Mouse (Mus musculus) MEL (cell line): ENCODE data around the gene Qdpr. TPM values are rescaled to one million over a fixed set of nuclear protein-coding genes. Genes with fewer than 3 reads are reported as not detected.
A peak's percentile ranks its signal among the peaks of the same experiment; 100 is the strongest.

ENCODE experiments used
- DNase-seq: peaks from one replicate; pipeline ENCODE4 v3.0.0; 2011; ENCODE audit warnings: low read depth, low spot score
- H3K27ac ChIP-seq: 2 replicates; pipeline ENCODE4 v1.5.1; 2012; ENCODE audit warnings: low read depth, mild to moderate bottlenecking, control low read depth, low read length, moderate library complexity; ENCODE audit not compliant: control insufficient read depth
- H3K27me3 ChIP-seq, 2 experiments: fragments of 150-350 bp in 1 of 2; sonication (generic) in 1 of 2; 2 replicates each; pipeline ENCODE4 v1.6.1; 2012; ENCODE audit warnings: low read length in 2 of 2, mild to moderate bottlenecking in 2 of 2, improper control_type of control experiment in 1 of 2, moderate library complexity in 1 of 2; ENCODE audit not compliant: insufficient read depth in 2 of 2, control insufficient read depth in 1 of 2
- H3K36me3 ChIP-seq, 2 experiments: 2 replicates each; pipeline ENCODE4 v1.6.1; 2012 to 2014; ENCODE audit warnings: low read length in 2 of 2, improper control_type of control experiment in 1 of 2, inconsistent platforms in 1 of 2, mild to moderate bottlenecking in 1 of 2; ENCODE audit not compliant: insufficient read depth in 2 of 2, control insufficient read depth in 1 of 2
- H3K4me1 ChIP-seq, 2 experiments: fragments of 150-350 bp in 1 of 2; sonication (generic) in 1 of 2; 2 replicates each; pipeline ENCODE4 v1.6.1; 2012; ENCODE audit warnings: low read length in 2 of 2, improper control_type of control experiment in 1 of 2, mild to moderate bottlenecking in 1 of 2; ENCODE audit not compliant: insufficient read depth in 2 of 2, control insufficient read depth in 1 of 2
- H3K4me3 ChIP-seq, 2 experiments: fragments of 150-350 bp in 1 of 2; sonication (generic) in 1 of 2; 2 replicates each; pipeline ENCODE4 v1.5.1; 2012; ENCODE audit warnings: low read depth in 2 of 2, low read length in 2 of 2, mild to moderate bottlenecking in 2 of 2, moderate library complexity in 2 of 2, control low read depth in 1 of 2, improper control_type of control experiment in 1 of 2; ENCODE audit not compliant: control insufficient read depth in 1 of 2, insufficient read depth in 1 of 2
- H3K79me2 ChIP-seq: 2 replicates; pipeline ENCODE4 v1.6.1; 2012; ENCODE audit warnings: mild to moderate bottlenecking, low read length, moderate library complexity; ENCODE audit not compliant: control insufficient read depth, poor library complexity, insufficient read depth
- H3K9ac ChIP-seq: 2 replicates; pipeline ENCODE4 v1.6.1; 2012; ENCODE audit warnings: low read depth, mild to moderate bottlenecking, control low read depth, low read length, moderate library complexity; ENCODE audit not compliant: control insufficient read depth, poor library complexity, severe bottlenecking
- H3K9me3 ChIP-seq: fragments of 150-350 bp; sonication (generic); replicated peaks from 2 replicates; pipeline ENCODE4 v1.6.1; 2012; ENCODE audit warnings: mild to moderate bottlenecking, low read length, improper control_type of control experiment, moderate library complexity; ENCODE audit not compliant: insufficient read depth
- BHLHE40 ChIP-seq: IDR thresholded peaks from 2 replicates; pipeline ENCODE4 v1.6.1; 2012; ENCODE audit warnings: low read depth, mild to moderate bottlenecking, inconsistent platforms, low read length, improper control_type of control experiment, borderline replicate concordance
- CHD2 ChIP-seq: IDR thresholded peaks from 2 replicates; pipeline ENCODE4 v1.6.1; 2011; ENCODE audit warnings: low read length, improper control_type of control experiment
- CTCF ChIP-seq, 3 experiments: IDR thresholded peaks in 2 of 3; conservative IDR thresholded peaks in 1 of 3; 2 replicates each; pipeline ENCODE4 v1.5.1; 2011 to 2012; ENCODE audit warnings: low read length in 3 of 3, low read depth in 2 of 3, mild to moderate bottlenecking in 2 of 3, improper control_type of control experiment in 1 of 3, inconsistent platforms in 1 of 3, mixed read lengths in 1 of 3, moderate library complexity in 1 of 3; ENCODE audit not compliant: control insufficient read depth in 1 of 3, insufficient read depth in 1 of 3, poor library complexity in 1 of 3, severe bottlenecking in 1 of 3
- ELF1 ChIP-seq: IDR thresholded peaks from 2 replicates; pipeline ENCODE4 v1.6.1; 2014; ENCODE audit warnings: low read depth, mild to moderate bottlenecking, inconsistent platforms, low read length, improper control_type of control experiment, moderate library complexity
- EP300 ChIP-seq, 2 experiments: IDR thresholded peaks; 2 replicates each; pipeline ENCODE4 v1.6.1; 2011; ENCODE audit warnings: improper control_type of control experiment in 2 of 2, low read length in 2 of 2, low read depth in 1 of 2, mild to moderate bottlenecking in 1 of 2
- ETS1 ChIP-seq: IDR thresholded peaks from 2 replicates; pipeline ENCODE4 v1.6.1; 2012; ENCODE audit warnings: low read depth, mild to moderate bottlenecking, inconsistent platforms, low read length, improper control_type of control experiment, moderate library complexity
- GATA1 ChIP-seq: IDR thresholded peaks from 2 replicates; pipeline ENCODE4 v1.6.1; 2011; ENCODE audit warnings: low read depth, low read length, improper control_type of control experiment
- HCFC1 ChIP-seq: IDR thresholded peaks from 2 replicates; pipeline ENCODE4 v1.6.1; 2012; ENCODE audit warnings: low read depth, mild to moderate bottlenecking, inconsistent platforms, low read length, improper control_type of control experiment, moderate library complexity
- JUND ChIP-seq: IDR thresholded peaks from 2 replicates; pipeline ENCODE4 v1.6.1; 2011; ENCODE audit warnings: low read depth, mild to moderate bottlenecking, improper control_type of control experiment, low read length
- KAT2A ChIP-seq: conservative IDR thresholded peaks from 2 replicates; pipeline ENCODE4 v1.6.1; 2012; ENCODE audit warnings: low read depth, low read length, improper control_type of control experiment, inconsistent platforms
- MAX ChIP-seq: IDR thresholded peaks from 2 replicates; pipeline ENCODE4 v1.6.1; 2011; ENCODE audit warnings: low read length, improper control_type of control experiment
- MAZ ChIP-seq: IDR thresholded peaks from 2 replicates; pipeline ENCODE4 v1.6.1; 2012; ENCODE audit warnings: low read depth, mild to moderate bottlenecking, inconsistent platforms, low read length, improper control_type of control experiment
- MEF2A ChIP-seq: IDR thresholded peaks from 2 replicates; pipeline ENCODE4 v1.6.1; 2014; ENCODE audit warnings: low read depth, mild to moderate bottlenecking, inconsistent platforms, low read length, improper control_type of control experiment; ENCODE audit not compliant: poor library complexity, insufficient replicate concordance, severe bottlenecking; ENCODE audit errors: extremely low read depth
- MXI1 ChIP-seq: IDR thresholded peaks from 2 replicates; pipeline ENCODE4 v1.6.1; 2011; ENCODE audit warnings: mild to moderate bottlenecking, low read depth, low read length, improper control_type of control experiment
- MYB ChIP-seq: IDR thresholded peaks from 2 replicates; pipeline ENCODE4 v1.6.1; 2011; ENCODE audit warnings: mild to moderate bottlenecking, low read depth, low read length, improper control_type of control experiment
- NELFE ChIP-seq: IDR thresholded peaks from 2 replicates; pipeline ENCODE4 v1.6.1; 2011; ENCODE audit warnings: low read depth, low read length, improper control_type of control experiment
- NRF1 ChIP-seq: IDR thresholded peaks from 2 replicates; pipeline ENCODE4 v1.6.1; 2014; ENCODE audit warnings: low read depth, mild to moderate bottlenecking, inconsistent platforms, low read length, improper control_type of control experiment, moderate library complexity; ENCODE audit not compliant: poor library complexity, insufficient read depth, severe bottlenecking
- POLR2A ChIP-seq, 2 experiments: IDR thresholded peaks; 2 replicates each; pipeline ENCODE4 v1.6.1; 2011 to 2012; ENCODE audit warnings: low read length in 2 of 2, mild to moderate bottlenecking in 2 of 2, control low read depth in 1 of 2, improper control_type of control experiment in 1 of 2, low read depth in 1 of 2, moderate library complexity in 1 of 2; ENCODE audit not compliant: control insufficient read depth in 1 of 2, insufficient read depth in 1 of 2, poor library complexity in 1 of 2
- POLR2AphosphoS2 ChIP-seq: IDR thresholded peaks from 2 replicates; pipeline ENCODE4 v1.6.1; 2011; ENCODE audit warnings: low read length, improper control_type of control experiment
- RCOR1 ChIP-seq: IDR thresholded peaks from 2 replicates; pipeline ENCODE4 v1.6.1; 2012; ENCODE audit warnings: low read depth, mild to moderate bottlenecking, inconsistent platforms, low read length, improper control_type of control experiment
- SIN3A ChIP-seq: IDR thresholded peaks from 2 replicates; pipeline ENCODE4 v1.6.1; 2012; ENCODE audit warnings: low read length, improper control_type of control experiment, inconsistent platforms
- TAL1 ChIP-seq: IDR thresholded peaks from 2 replicates; pipeline ENCODE4 v1.6.1; 2012; ENCODE audit warnings: mild to moderate bottlenecking, inconsistent platforms, low read length, moderate library complexity, mixed read lengths
- TBP ChIP-seq: IDR thresholded peaks from 2 replicates; pipeline ENCODE4 v1.8.0; 2011; ENCODE audit warnings: low read depth, low read length, improper control_type of control experiment
- TCF12 ChIP-seq: IDR thresholded peaks from 2 replicates; pipeline ENCODE4 v1.6.1; 2014; ENCODE audit warnings: low read depth, mild to moderate bottlenecking, inconsistent platforms, low read length, improper control_type of control experiment, moderate library complexity
- ZKSCAN1 ChIP-seq: IDR thresholded peaks from 2 replicates; pipeline ENCODE4 v1.6.1; 2012; ENCODE audit warnings: low read depth, mild to moderate bottlenecking, inconsistent platforms, low read length, improper control_type of control experiment, moderate library complexity
- ZMIZ1 ChIP-seq: IDR thresholded peaks from 2 replicates; pipeline ENCODE4 v1.6.1; 2012; ENCODE audit warnings: low read depth, mild to moderate bottlenecking, inconsistent platforms, low read length, improper control_type of control experiment, moderate library complexity
- ZNF384 ChIP-seq: IDR thresholded peaks from 2 replicates; pipeline ENCODE4 v1.6.1; 2012; ENCODE audit warnings: low read depth, mild to moderate bottlenecking, inconsistent platforms, low read length, improper control_type of control experiment
- polyA plus RNA-seq, 2 experiments: library from polyadenylated mRNA; stranded (reverse) in 1 of 2; unstranded in 1 of 2; fragments of >175 nt in 1 of 2; fragments of >200 nt in 1 of 2; gene quantifications; 2 replicates each; pipeline versions ENCODE4 v1.2.1 to v1.2.4; 2012; ENCODE audit warnings: low replicate concordance in 2 of 2, low read depth in 1 of 2; ENCODE audit not compliant: insufficient read length in 2 of 2, insufficient read depth in 1 of 2, missing spikeins in 1 of 2
- total RNA-seq: library from RNA; depleted of rRNA; stranded (reverse); fragments of 300-350 nt; gene quantifications from 2 replicates; pipeline ENCODE4 v1.2.3, GENCODE M21; 2012

The Qdpr gene
- total and polyA plus RNA-seq, 3 experiments: 119 to 226 TPM; not detected in 1

DNA sequence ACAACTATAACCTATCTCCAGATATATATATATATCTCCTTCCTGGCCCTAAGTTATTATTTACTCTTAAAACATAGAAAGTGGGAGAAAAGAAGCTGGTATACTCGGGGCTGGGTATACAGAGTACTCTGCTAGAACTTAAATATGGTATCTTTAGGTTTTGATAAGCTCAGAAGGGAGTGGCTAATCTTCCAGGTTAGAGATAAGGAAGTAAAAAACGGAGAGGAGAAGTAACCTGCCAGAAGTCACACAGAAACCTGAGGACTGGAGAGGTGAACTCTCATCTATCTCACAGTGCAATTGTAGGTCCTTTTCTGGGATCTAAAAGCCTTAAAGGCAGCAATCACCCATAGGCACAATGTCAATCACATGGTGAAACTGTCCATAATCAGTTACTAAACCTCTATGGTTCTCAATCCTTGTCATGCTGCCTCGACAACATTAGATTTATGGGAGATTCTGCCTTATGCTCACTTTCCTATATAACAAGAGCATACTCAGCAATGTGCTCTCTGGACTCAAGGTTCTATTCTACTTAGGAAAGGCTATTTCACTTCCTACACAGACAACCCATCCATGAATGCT, 32.1 kb downstream of the Qdpr start (continued):
- TF ChIP-seq NELFE: 0 out of 2 replicates have a peak, but pooled peaks have one; percentile 39
- peak; percentile 85 for TF ChIP-seq EP300 (IDR thresholded peaks at IDR 0.05; ENCODE audit: low read depth in 1 of 2, low read length in 2 of 2)

DNA sequence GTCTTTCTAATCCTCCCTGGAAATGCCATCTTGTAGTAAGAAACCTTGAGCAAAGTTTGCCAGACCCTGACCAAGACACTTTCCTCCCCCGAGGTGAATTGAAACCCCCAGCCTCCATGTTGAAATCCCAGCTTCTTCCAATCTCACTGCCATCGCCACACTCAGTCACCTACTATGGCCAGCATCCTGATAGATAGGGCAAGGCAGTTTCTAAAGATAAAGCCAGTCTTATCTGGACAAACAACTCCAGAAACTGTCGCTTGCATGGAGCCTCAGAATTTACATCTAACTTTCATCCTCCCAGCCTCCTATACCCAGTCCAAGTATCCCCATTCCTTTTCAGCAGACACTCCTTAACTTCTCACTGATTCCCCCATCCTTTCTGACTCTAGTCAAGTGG, 33.6 kb downstream of the Qdpr start:
- Histone ChIP-seq H3K36me3 (peaks cover 0 to 32% of the 10 kb centered on the region in 2 experiments; a peak in 2 of 4 replicates), H3K27me3 (no peaks in the 10 kb centered on the region), H3K4me3 (no peak overlapping the region), H3K9ac (no peak overlapping the region), H3K4me1 (peaks cover 28 to 29% of the 10 kb centered on the region in 2 experiments), H3K79me2 (no peaks in the 10 kb centered on the region), H3K9me3 (no peaks in the 10 kb centered on the region), H3K27ac (peak overlapping the region; percentile 33)
- no peak for DNase-seq
- TF ChIP-seq POLR2A (IDR thresholded peaks at IDR 0.05; ENCODE audit: control insufficient read depth in 1 of 2, insufficient read depth in 1 of 2, low read depth in 1 of 2, low read length in 2 of 2, poor library complexity in 1 of 2): no peak
- TF ChIP-seq MXI1: no peak
- peak; percentile 75 for TF ChIP-seq TCF12
- TF ChIP-seq RCOR1: peak; percentile 61; the same call in 1 of the 2 replicates
- no peak for TF ChIP-seq ZNF384
- no peak for TF ChIP-seq SIN3A
- peak; percentile 63 to 83 for TF ChIP-seq EP300 (IDR thresholded peaks at IDR 0.05; ENCODE audit: low read depth in 1 of 2, low read length in 2 of 2)
- TF ChIP-seq NRF1: no peak
- TF ChIP-seq GATA1: peak; percentile 74
- no peak for TF ChIP-seq CTCF (IDR thresholded peaks at IDR 0.05 in 2 of 3, conservative IDR thresholded peaks at IDR 0.05 in 1 of 3; ENCODE audit: control insufficient read depth in 1 of 3, insufficient read depth in 1 of 3, low read depth in 2 of 3, low read length in 3 of 3, poor library complexity in 1 of 3, severe bottlenecking in 1 of 3)
- TF ChIP-seq MAZ: no peak
- TF ChIP-seq NELFE: no peak

GRCm38 (mm10) chr5:45406129-45406528, 43.9 kb downstream of the Qdpr start:
- no peaks in the 10 kb centered on the region for H3K79me2 ChIP-seq
- no peak overlapping the region for H3K4me3 ChIP-seq
- no peaks in the 10 kb centered on the region for H3K9me3 ChIP-seq
- H3K27ac ChIP-seq: peak overlapping the region; percentile 63
- H3K36me3 ChIP-seq: peaks cover 0 to 35% of the 10 kb centered on the region in 2 experiments; a peak in 2 of 4 replicates
- no peaks in the 10 kb centered on the region for H3K27me3 ChIP-seq
- H3K9ac ChIP-seq: no peak overlapping the region
- H3K4me1 ChIP-seq: peaks cover 27 to 35% of the 10 kb centered on the region in 2 experiments
- DNase-seq: peak; percentile 97
- TF ChIP-seq POLR2AphosphoS2 (0 out of 2 replicates have a peak, but pooled peaks have one; percentile 56), TBP (no peak), MEF2A (0 out of 2 replicates have a peak, but pooled peaks have one; percentile 46), ETS1 (peak; percentile 95), ELF1 (no peak), MYB (peak; percentile 93), JUND (peak; percentile 93), POLR2A (IDR thresholded peaks at IDR 0.05; ENCODE audit: control insufficient read depth in 1 of 2, insufficient read depth in 1 of 2, low read depth in 1 of 2, low read length in 2 of 2, poor library complexity in 1 of 2) (no peak), TAL1 (peak; percentile 90), HCFC1 (no peak; the same call in 1 of the 2 replicates), MAX (no peak; the same call in 1 of the 2 replicates), GATA1 (peak; percentile 100), KAT2A (no peak), CTCF (IDR thresholded peaks at IDR 0.05 in 2 of 3, conservative IDR thresholded peaks at IDR 0.05 in 1 of 3; ENCODE audit: control insufficient read depth in 1 of 3, insufficient read depth in 1 of 3, low read depth in 2 of 3, low read length in 3 of 3, poor library complexity in 1 of 3, severe bottlenecking in 1 of 3) (no peak), RCOR1 (peak; percentile 91), ZMIZ1 (peak; percentile 60; the same call in 1 of the 2 replicates), BHLHE40 (no peak), ZKSCAN1 (no peak), NELFE (no peak), CHD2 (peak; percentile 67), SIN3A (peak; percentile 94), ZNF384 (peak; percentile 59)
